Mouse (Mus musculus): ENCODE results near the gene Mysm1. TPM values are rescaled to one million over a fixed set of nuclear protein-coding genes. Genes with fewer than 3 reads are reported as not detected.

The Mysm1 gene
- polyA plus RNA-seq, 1 experiment: 41.9 TPM

GRCm38 (mm10) chr4:95001043-95001775 lies 22.3 kb upstream of the Mysm1 start:
- TF ChIP-seq POLR2A (IDR thresholded peaks at IDR 0.05; ENCODE audit: insufficient read depth, low read length) (no peak), EP300 (IDR thresholded peaks at IDR 0.05; ENCODE audit: insufficient read depth, low read depth, low read length) (no peak), CTCF (IDR thresholded peaks at IDR 0.05; ENCODE audit: low read depth, low read length) (no peak)
- Histone ChIP-seq H3K36me3 (ENCODE audit: control insufficient read depth, insufficient read depth, low read length, poor library complexity, severe bottlenecking) (no peaks in the 10 kb centered on the region), H3K27me3 (ENCODE audit: control insufficient read depth, insufficient read depth, low read length, poor library complexity, severe bottlenecking) (no peaks in the 10 kb centered on the region), H3K4me1 (ENCODE audit: control insufficient read depth, insufficient read depth, low read length) (no peaks in the 10 kb centered on the region), H3K4me3 (ENCODE audit: low read depth, low read length) (no peak overlapping the region), H3K9ac (ENCODE audit: low read depth, poor library complexity, severe bottlenecking) (no peak overlapping the region), H3K9me3 (replicated peaks; ENCODE audit: control insufficient read depth, insufficient read depth, low read length, poor library complexity, severe bottlenecking) (0 out of 2 replicates have a peak, but pooled peaks cover 4% of the 10 kb centered on the region), H3K27ac (ENCODE audit: insufficient read depth, low read length) (no peak overlapping the region)

GRCm38 (mm10) chr4:95000147-95000546 lies 21.2 kb upstream of the Mysm1 start:
- Histone ChIP-seq H3K27me3 (ENCODE audit: control insufficient read depth, insufficient read depth, low read length, poor library complexity, severe bottlenecking) (no peaks in the 10 kb centered on the region), H3K9me3 (replicated peaks; ENCODE audit: control insufficient read depth, insufficient read depth, low read length, poor library complexity, severe bottlenecking) (0 out of 2 replicates have a peak, but pooled peaks cover 5% of the 10 kb centered on the region), H3K36me3 (ENCODE audit: control insufficient read depth, insufficient read depth, low read length, poor library complexity, severe bottlenecking) (no peaks in the 10 kb centered on the region), H3K9ac (ENCODE audit: low read depth, poor library complexity, severe bottlenecking) (no peak overlapping the region), H3K4me3 (ENCODE audit: low read depth, low read length) (no peak overlapping the region), H3K27ac (ENCODE audit: insufficient read depth, low read length) (no peak overlapping the region), H3K4me1 (ENCODE audit: control insufficient read depth, insufficient read depth, low read length) (no peaks in the 10 kb centered on the region)
- no peak for TF ChIP-seq POLR2A (IDR thresholded peaks at IDR 0.05; ENCODE audit: insufficient read depth, low read length)
- TF ChIP-seq EP300 (IDR thresholded peaks at IDR 0.05; ENCODE audit: insufficient read depth, low read depth, low read length): no peak
- no peak for TF ChIP-seq CTCF (IDR thresholded peaks at IDR 0.05; ENCODE audit: low read depth, low read length)

GRCm38 (mm10) chr4:94999249-94999648 lies 20.3 kb upstream of the Mysm1 start:
- no peak overlapping the region for H3K9ac ChIP-seq (ENCODE audit: low read depth, poor library complexity, severe bottlenecking)
- no peak for TF ChIP-seq EP300 (IDR thresholded peaks at IDR 0.05; ENCODE audit: insufficient read depth, low read depth, low read length)
- H3K27me3 ChIP-seq (ENCODE audit: control insufficient read depth, insufficient read depth, low read length, poor library complexity, severe bottlenecking): no peaks in the 10 kb centered on the region
- H3K4me3 ChIP-seq (ENCODE audit: low read depth, low read length): no peak overlapping the region
- H3K9me3 ChIP-seq (replicated peaks; ENCODE audit: control insufficient read depth, insufficient read depth, low read length, poor library complexity, severe bottlenecking): 0 out of 2 replicates have a peak, but pooled peaks cover 5% of the 10 kb centered on the region
- H3K36me3 ChIP-seq (ENCODE audit: control insufficient read depth, insufficient read depth, low read length, poor library complexity, severe bottlenecking): no peaks in the 10 kb centered on the region
- no peaks in the 10 kb centered on the region for H3K4me1 ChIP-seq (ENCODE audit: control insufficient read depth, insufficient read depth, low read length)
- H3K27ac ChIP-seq (ENCODE audit: insufficient read depth, low read length): no peak overlapping the region

- H3K4me3 ChIP-seq (ENCODE audit: low read depth, low read length): no peak overlapping the region
- no peaks in the 10 kb centered on the region for H3K27me3 ChIP-seq (ENCODE audit: control insufficient read depth, insufficient read depth, low read length, poor library complexity, severe bottlenecking)
- 0 out of 2 replicates have a peak, but pooled peaks cover 5% of the 10 kb centered on the region for H3K9me3 ChIP-seq (replicated peaks; ENCODE audit: control insufficient read depth, insufficient read depth, low read length, poor library complexity, severe bottlenecking)
- H3K36me3 ChIP-seq (ENCODE audit: control insufficient read depth, insufficient read depth, low read length, poor library complexity, severe bottlenecking): no peaks in the 10 kb centered on the region
- H3K27ac ChIP-seq (ENCODE audit: insufficient read depth, low read length): no peak overlapping the region
- TF ChIP-seq EP300 (IDR thresholded peaks at IDR 0.05; ENCODE audit: insufficient read depth, low read depth, low read length) (no peak), POLR2A (IDR thresholded peaks at IDR 0.05; ENCODE audit: insufficient read depth, low read length) (no peak), CTCF (IDR thresholded peaks at IDR 0.05; ENCODE audit: low read depth, low read length) (no peak)
- H3K9ac ChIP-seq (ENCODE audit: low read depth, poor library complexity, severe bottlenecking): no peak overlapping the region
- H3K4me1 ChIP-seq (ENCODE audit: control insufficient read depth, insufficient read depth, low read length): no peaks in the 10 kb centered on the region
These were observed 17.0 kb upstream of the Mysm1 start for GRCm38 (mm10) chr4:94995862-94996261.

GRCm38 (mm10) chr4:94990204-94990603 lies 11.3 kb upstream of the Mysm1 start:
- no peak overlapping the region for H3K9ac ChIP-seq (ENCODE audit: low read depth, poor library complexity, severe bottlenecking)
- H3K4me3 ChIP-seq (ENCODE audit: low read depth, low read length): no peak overlapping the region
- TF ChIP-seq EP300 (IDR thresholded peaks at IDR 0.05; ENCODE audit: insufficient read depth, low read depth, low read length) (no peak), CTCF (IDR thresholded peaks at IDR 0.05; ENCODE audit: low read depth, low read length) (no peak), POLR2A (IDR thresholded peaks at IDR 0.05; ENCODE audit: insufficient read depth, low read length) (no peak)
- H3K4me1 ChIP-seq (ENCODE audit: control insufficient read depth, insufficient read depth, low read length): peaks cover 3% of the 10 kb centered on the region
- H3K27me3 ChIP-seq (ENCODE audit: control insufficient read depth, insufficient read depth, low read length, poor library complexity, severe bottlenecking): no peaks in the 10 kb centered on the region
- no peaks in the 10 kb centered on the region for H3K36me3 ChIP-seq (ENCODE audit: control insufficient read depth, insufficient read depth, low read length, poor library complexity, severe bottlenecking)
- H3K27ac ChIP-seq (ENCODE audit: insufficient read depth, low read length): no peak overlapping the region
- no peaks in the 10 kb centered on the region for H3K9me3 ChIP-seq (replicated peaks; ENCODE audit: control insufficient read depth, insufficient read depth, low read length, poor library complexity, severe bottlenecking)

- Histone ChIP-seq H3K9ac (ENCODE audit: low read depth, poor library complexity, severe bottlenecking) (no peak overlapping the region), H3K9me3 (replicated peaks; ENCODE audit: control insufficient read depth, insufficient read depth, low read length, poor library complexity, severe bottlenecking) (no peaks in the 10 kb centered on the region), H3K27me3 (ENCODE audit: control insufficient read depth, insufficient read depth, low read length, poor library complexity, severe bottlenecking) (no peaks in the 10 kb centered on the region), H3K4me3 (ENCODE audit: low read depth, low read length) (no peak overlapping the region), H3K4me1 (ENCODE audit: control insufficient read depth, insufficient read depth, low read length) (peaks cover 3% of the 10 kb centered on the region), H3K27ac (ENCODE audit: insufficient read depth, low read length) (no peak overlapping the region), H3K36me3 (ENCODE audit: control insufficient read depth, insufficient read depth, low read length, poor library complexity, severe bottlenecking) (no peaks in the 10 kb centered on the region)
- TF ChIP-seq EP300 (IDR thresholded peaks at IDR 0.05; ENCODE audit: insufficient read depth, low read depth, low read length): no peak
These were observed 8.8 kb upstream of the Mysm1 start for GRCm38 (mm10) chr4:94987725-94988124.

Measured in ES-Bruce4 (cell line).